Comparison of ENCODE assay signal across 7 mouse cellular contexts in genomic region chr17:3792597-3792996, GRCm38 (mm10).
A peak's percentile ranks its signal among the peaks of the same experiment; 100 is the strongest.
DNase-seq lines count a peak whose midpoint lies in the region; ATAC-seq lines count a peak whose summit lies in the region.

No protein-coding gene starts in this region.

- DNase-seq in liver, result peak; percentile 4
- DNase-seq in adrenal gland, postnatal 36 days, result peak; percentile 16 to 46
- peak; percentile 45 to 57 for DNase-seq in kidney, postnatal 4 days
- DNase-seq in midbrain, embryonic 11.5 days (ENCODE audit: low spot score, missing footprints), result no peak

- H3K27me3 ChIP-seq in liver, embryonic 12.5 days (replicated peaks), result no peaks in the 10 kb centered on the region
- H3K27me3 ChIP-seq in forebrain, embryonic 15.5 days, result no peaks in the 10 kb centered on the region
- no peaks in the 10 kb centered on the region for H3K27me3 ChIP-seq in midbrain, embryonic 11.5 days (ENCODE audit: control insufficient read depth, insufficient read depth, low read length)

- no peak overlapping the region for H3K27ac ChIP-seq in liver, embryonic 12.5 days
- H3K27ac ChIP-seq in forebrain, embryonic 15.5 days (replicated peaks), result no peak overlapping the region
- no peak overlapping the region for H3K27ac ChIP-seq in midbrain, embryonic 11.5 days (ENCODE audit: low read depth, low read length)

- no peaks in the 10 kb centered on the region for H3K36me3 ChIP-seq in liver, embryonic 12.5 days
- no peaks in the 10 kb centered on the region for H3K36me3 ChIP-seq in forebrain, embryonic 15.5 days
- no peaks in the 10 kb centered on the region for H3K36me3 ChIP-seq in midbrain, embryonic 11.5 days (ENCODE audit: control insufficient read depth, insufficient read depth, low read length)

- no peaks in the 10 kb centered on the region for H3K9me3 ChIP-seq in liver, embryonic 12.5 days (replicated peaks)
- no peaks in the 10 kb centered on the region for H3K9me3 ChIP-seq in forebrain, embryonic 15.5 days
- H3K9me3 ChIP-seq in midbrain, embryonic 11.5 days (ENCODE audit: control insufficient read depth, low read length), result no peaks in the 10 kb centered on the region

- H3K9ac ChIP-seq in liver, embryonic 12.5 days, result no peak overlapping the region
- no peak overlapping the region for H3K9ac ChIP-seq in forebrain, embryonic 15.5 days (replicated peaks)
- H3K9ac ChIP-seq in midbrain, embryonic 11.5 days (ENCODE audit: low read length), result no peak overlapping the region

- H3K4me3 ChIP-seq in liver, embryonic 12.5 days, result no peak overlapping the region
- no peak overlapping the region for H3K4me3 ChIP-seq in forebrain, embryonic 15.5 days
- H3K4me3 ChIP-seq in midbrain, embryonic 11.5 days (ENCODE audit: low read depth, low read length), result no peak overlapping the region

- no peak overlapping the region for H3K4me2 ChIP-seq in liver, embryonic 12.5 days
- H3K4me2 ChIP-seq in forebrain, embryonic 15.5 days (replicated peaks), result no peak overlapping the region
- no peak overlapping the region for H3K4me2 ChIP-seq in midbrain, embryonic 11.5 days

- no peaks in the 10 kb centered on the region for H3K4me1 ChIP-seq in liver, embryonic 12.5 days
- H3K4me1 ChIP-seq in forebrain, embryonic 15.5 days, result no peaks in the 10 kb centered on the region
- no peaks in the 10 kb centered on the region for H3K4me1 ChIP-seq in midbrain, embryonic 11.5 days (ENCODE audit: control insufficient read depth, insufficient read depth, low read length)

- 22% methylated on average over 2 of the region's 2 CpGs for WGBS in liver, embryonic 12.5 days (ENCODE audit: insufficient replicate concordance)
- WGBS in forebrain, embryonic 15.5 days, result 21% methylated on average over 2 of the region's 2 CpGs
- WGBS in midbrain, embryonic 11.5 days, result 35% methylated on average over 2 of the region's 2 CpGs

- ATAC-seq in liver, embryonic 12.5 days, result no peak
- peak; percentile 86 for ATAC-seq in forebrain, embryonic 15.5 days (replicated peaks)
- ATAC-seq in midbrain, embryonic 11.5 days (ENCODE audit: low FRiP score), result peak; percentile 67
- no peak for ATAC-seq in monocyte, adult 5-6 weeks (replicated peaks; ENCODE audit: insufficient number of reproducible peaks, low FRiP score, low TSS enrichment, poor library complexity, severe bottlenecking)

Comparison
In these comparisons a context has a peak if more than half of its experiments do, and no peak if none do; other contexts are left out.
1. ATAC-seq: peak in forebrain, embryonic 15.5 days (single experiment) and midbrain, embryonic 11.5 days (single experiment); none in liver, embryonic 12.5 days (single experiment) and monocyte, adult 5-6 weeks (single experiment).